12 mouse cellular contexts compared by ENCODE assay signal in the genomic region with DNA sequence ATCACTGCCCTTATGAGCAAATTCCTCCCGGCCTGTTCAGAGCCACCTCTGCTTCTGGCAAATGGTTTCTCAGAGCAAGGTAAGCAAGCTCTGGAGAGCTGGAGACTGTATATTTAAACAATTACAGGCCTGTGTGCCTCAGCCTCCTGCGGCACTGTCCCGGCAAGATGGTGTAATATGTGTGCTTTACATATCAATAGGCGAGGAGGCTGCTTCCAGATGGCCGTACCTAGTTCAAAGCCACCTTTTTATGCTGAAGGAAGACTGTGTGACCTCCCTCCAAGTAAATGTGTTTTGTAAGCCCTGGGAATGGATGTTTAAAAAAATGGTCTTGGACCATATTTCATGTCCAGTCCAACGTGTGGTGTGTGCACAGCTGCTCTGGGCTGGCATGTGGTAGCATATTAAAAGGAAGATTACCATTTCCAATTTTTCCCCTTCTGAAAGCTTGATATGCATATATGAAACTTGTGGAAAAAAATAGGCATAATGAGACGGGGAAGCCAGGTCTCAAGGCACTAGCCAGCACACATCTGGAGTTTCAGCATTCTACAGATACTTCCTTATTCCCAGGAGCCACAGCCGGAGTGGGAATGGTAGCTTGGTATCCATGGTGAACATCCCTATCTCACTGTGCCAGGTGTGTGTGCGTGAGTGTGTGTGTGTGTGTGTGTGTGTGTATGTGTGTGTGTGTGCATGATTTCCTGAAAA.
DNase-seq lines count a peak whose midpoint lies in the region; ATAC-seq and TF ChIP-seq lines count a peak whose summit lies in the region.
"Had no signal": no experiment of that assay in that cellular context is flagged by ENCODE, and none has a peak within 500 bp of the region (broad histone marks: within the 10 kb centered on the region; RNA-seq: fewer than 3 reads in every experiment).

No protein-coding gene starts in this region.

- no peaks in the 10 kb centered on the region for H3K27me3 ChIP-seq in forebrain, embryonic 10.5 days (ENCODE audit: poor library complexity, severe bottlenecking)
- H3K27me3 ChIP-seq in forebrain, postnatal 0 days (ENCODE audit: insufficient read depth, low read length) = no peaks in the 10 kb centered on the region
- no peaks in the 10 kb centered on the region for H3K27me3 ChIP-seq in forebrain, embryonic 15.5 days
- no peaks in the 10 kb centered on the region for H3K27me3 ChIP-seq in neural tube, embryonic 14.5 days (ENCODE audit: control insufficient read depth, insufficient read depth, low read length)

- intact Hi-C loops in left cerebral cortex, postnatal 14 days (cut with DNase I) = no loop called here

- no peak overlapping the region for H3K4me2 ChIP-seq in forebrain, postnatal 0 days (ENCODE audit: low read depth)
- no peak overlapping the region for H3K4me2 ChIP-seq in forebrain, embryonic 15.5 days (replicated peaks)
- H3K4me2 ChIP-seq in neural tube, embryonic 14.5 days (ENCODE audit: low read depth, low read length) = no peak overlapping the region
- H3K4me2 ChIP-seq: lung, embryonic 14.5 days had no signal

- peaks cover 5% of the 10 kb centered on the region; the same call in 1 of the 2 replicates for H3K9me3 ChIP-seq in forebrain, embryonic 10.5 days
- H3K9me3 ChIP-seq in forebrain, postnatal 0 days (ENCODE audit: low read length) = no peaks in the 10 kb centered on the region
- H3K9me3 ChIP-seq in forebrain, embryonic 15.5 days = no peaks in the 10 kb centered on the region
- H3K9me3 ChIP-seq in neural tube, embryonic 14.5 days (ENCODE audit: control insufficient read depth, low read length) = no peaks in the 10 kb centered on the region

- no peak for DNase-seq in forebrain, embryonic 10.5 days (ENCODE audit: extremely low spot score, low spot score)
- DNase-seq in forebrain, postnatal 0 days = no peak
- peak; percentile 58 for DNase-seq in mesoderm, embryonic 11.5 days (ENCODE audit: low read depth, low spot score)
- no peak for DNase-seq in left cerebral cortex, postnatal 14 days (ENCODE audit: low spot score in 2 of 2)
- no peak for DNase-seq in layer of hippocampus, adult 8-10 months (ENCODE audit: low spot score in 2 of 2)
- DNase-seq in lung, postnatal 10 days = no peak
- DNase-seq: cerebellum, postnatal 36 days; gastrocnemius, postnatal 25 days; kidney, adult 11 months; lung, embryonic 14.5 days had no signal

- no peak for ATAC-seq in forebrain, postnatal 0 days
- peak; percentile 47 for ATAC-seq in forebrain, embryonic 15.5 days (replicated peaks)
- ATAC-seq in neural tube, embryonic 14.5 days (ENCODE audit: low read depth) = 0 out of 2 replicates have a peak, but pooled peaks have one; percentile 21

- no peak overlapping the region for H3K4me3 ChIP-seq in forebrain, embryonic 10.5 days
- H3K4me3 ChIP-seq in forebrain, postnatal 0 days (ENCODE audit: low read depth, low read length) = no peak overlapping the region
- H3K4me3 ChIP-seq in forebrain, embryonic 15.5 days = no peak overlapping the region
- H3K4me3 ChIP-seq in neural tube, embryonic 14.5 days (ENCODE audit: low read depth, low read length) = no peak overlapping the region

- peak overlapping the region; percentile 75; the same call in 1 of the 2 replicates for H3K27ac ChIP-seq in forebrain, embryonic 10.5 days
- no peak overlapping the region for H3K27ac ChIP-seq in forebrain, postnatal 0 days (ENCODE audit: low read depth, low read length)
- H3K27ac ChIP-seq in forebrain, embryonic 15.5 days (replicated peaks) = peak overlapping the region; percentile 19; the same call in 1 of the 2 replicates
- no peak overlapping the region for H3K27ac ChIP-seq in neural tube, embryonic 14.5 days (ENCODE audit: low read depth, low read length)

- peaks cover 38% of the 10 kb centered on the region for H3K4me1 ChIP-seq in forebrain, embryonic 10.5 days
- H3K4me1 ChIP-seq in forebrain, postnatal 0 days (ENCODE audit: insufficient read depth) = 0 out of 2 replicates have a peak, but pooled peaks cover 7% of the 10 kb centered on the region
- H3K4me1 ChIP-seq in forebrain, embryonic 15.5 days = peaks cover 38% of the 10 kb centered on the region
- H3K4me1 ChIP-seq in neural tube, embryonic 14.5 days (ENCODE audit: control insufficient read depth, insufficient read depth, low read length) = peaks cover 15% of the 10 kb centered on the region

- TF ChIP-seq CTCF in forebrain, postnatal 0 days (IDR thresholded peaks at IDR 0.05; ENCODE audit: low read depth) = no peak

- no peak overlapping the region for H3K9ac ChIP-seq in forebrain, postnatal 0 days
- H3K9ac ChIP-seq in forebrain, embryonic 15.5 days (replicated peaks) = no peak overlapping the region
- H3K9ac ChIP-seq in neural tube, embryonic 14.5 days (replicated peaks; ENCODE audit: low read depth, low read length) = no peak overlapping the region
- H3K9ac ChIP-seq: lung, embryonic 14.5 days had no signal

- WGBS in forebrain, embryonic 10.5 days = 76% methylated on average over 9 of the region's 9 CpGs
- WGBS in forebrain, postnatal 0 days = 29% methylated on average over 9 of the region's 9 CpGs
- 34% methylated on average over 9 of the region's 9 CpGs for WGBS in forebrain, embryonic 15.5 days
- 17% methylated on average over 9 of the region's 9 CpGs for WGBS in neural tube, embryonic 14.5 days

- no peaks in the 10 kb centered on the region for H3K36me3 ChIP-seq in forebrain, embryonic 10.5 days (replicated peaks)
- H3K36me3 ChIP-seq in forebrain, postnatal 0 days (ENCODE audit: insufficient read depth) = no peaks in the 10 kb centered on the region
- no peaks in the 10 kb centered on the region for H3K36me3 ChIP-seq in forebrain, embryonic 15.5 days
- H3K36me3 ChIP-seq in neural tube, embryonic 14.5 days (ENCODE audit: control insufficient read depth, insufficient read depth, low read length) = no peaks in the 10 kb centered on the region

Comparison
In these comparisons a context has a peak if more than half of its experiments do, and no peak if none do; other contexts are left out.
1. H3K27ac ChIP-seq: peak in forebrain, embryonic 10.5 days (single experiment) and forebrain, embryonic 15.5 days (single experiment); none in forebrain, postnatal 0 days (single experiment) and neural tube, embryonic 14.5 days (single experiment).